Mouse (Mus musculus) limb, embryonic 10.5 days (tissue): ENCODE data around the gene Nudt1. TPM values are rescaled to one million over a fixed set of nuclear protein-coding genes. Genes with fewer than 3 reads are reported as not detected.

ENCODE experiments used
- DNase-seq: peaks from one replicate; pipeline ENCODE4 v3.0.0-alpha.2; 2017; ENCODE audit warnings: low spot score
- H3K27ac ChIP-seq: fragments of 300-500 bp; sonication (generic); 2 replicates; pipeline ENCODE4 v1.5.1; 2016; ENCODE audit warnings: mild to moderate bottlenecking
- H3K27me3 ChIP-seq: fragments of 300-500 bp; sonication (generic); 2 replicates; pipeline ENCODE4 v1.6.1; 2016; ENCODE audit warnings: low read depth, mild to moderate bottlenecking; ENCODE audit not compliant: poor library complexity, severe bottlenecking
- H3K36me3 ChIP-seq: fragments of 300-500 bp; sonication (generic); 2 replicates; pipeline ENCODE4 v1.6.1; 2016; ENCODE audit warnings: mild to moderate bottlenecking, moderate library complexity
- H3K4me1 ChIP-seq: fragments of 300-500 bp; sonication (generic); 2 replicates; pipeline ENCODE4 v1.6.1; 2016
- H3K4me3 ChIP-seq: fragments of 300-500 bp; sonication (generic); 2 replicates; pipeline ENCODE4 v1.5.1; 2016; ENCODE audit warnings: mild to moderate bottlenecking, moderate library complexity
- H3K9me3 ChIP-seq: fragments of 300-500 bp; sonication (generic); replicated peaks from 2 replicates; pipeline ENCODE4 v1.6.1; 2016; ENCODE audit warnings: mild to moderate bottlenecking
- WGBS: fragments of 180-500 bp; shearing (Covaris S2); methylation state at CpG from one replicate; pipeline ENCODE4 v1.1.7; 2016; 5-methylcytosine and 5-hydroxymethylcytosine counted together
- polyA plus RNA-seq: library from polyadenylated mRNA; unstranded; fragments of >200 nt; fragmentation: Nextera tagmentation; extraction: Ambion mirVana; gene quantifications from 2 replicates; pipeline ENCODE4 v1.2.1, GENCODE M21; 2016

Nudt1 gene
- polyA plus RNA-seq, 1 experiment from 2014 or later = 66.8 TPM

GRCm38 (mm10) chr5:140316716-140317115 lies 4.7 kb upstream of the Nudt1 start:
- no peak overlapping the region for H3K27ac ChIP-seq
- peaks cover 55% of the 10 kb centered on the region for H3K36me3 ChIP-seq
- no peaks in the 10 kb centered on the region for H3K9me3 ChIP-seq
- peaks cover 25% of the 10 kb centered on the region for H3K4me1 ChIP-seq
- H3K27me3 ChIP-seq = no peaks in the 10 kb centered on the region
- WGBS = 88% methylated on average over 3 of the region's 3 CpGs
- no peak overlapping the region for H3K4me3 ChIP-seq
- no peak for DNase-seq

- no peaks in the 10 kb centered on the region for H3K27me3 ChIP-seq
- peaks cover 23% of the 10 kb centered on the region for H3K4me1 ChIP-seq
- peaks cover 42% of the 10 kb centered on the region for H3K36me3 ChIP-seq
- peak overlapping the region; percentile 91 for H3K4me3 ChIP-seq
- peak overlapping the region; percentile 97 for H3K27ac ChIP-seq
- no peaks in the 10 kb centered on the region for H3K9me3 ChIP-seq
- WGBS = 4% methylated on average over 17 of the region's 17 CpGs
- no peak for DNase-seq
Measured at GRCm38 (mm10) chr5:140321756-140322575, 510 bp downstream of the Nudt1 start.

GRCm38 (mm10) chr5:140324058-140324457 lies 2.6 kb downstream of the Nudt1 start:
- Histone ChIP-seq H3K4me1 (peaks cover 22% of the 10 kb centered on the region), H3K27me3 (no peaks in the 10 kb centered on the region), H3K36me3 (peaks cover 48% of the 10 kb centered on the region), H3K27ac (no peak overlapping the region), H3K9me3 (no peaks in the 10 kb centered on the region), H3K4me3 (no peak overlapping the region)
- 87% methylated on average over 5 of the region's 5 CpGs for WGBS
- DNase-seq = no peak

DNA sequence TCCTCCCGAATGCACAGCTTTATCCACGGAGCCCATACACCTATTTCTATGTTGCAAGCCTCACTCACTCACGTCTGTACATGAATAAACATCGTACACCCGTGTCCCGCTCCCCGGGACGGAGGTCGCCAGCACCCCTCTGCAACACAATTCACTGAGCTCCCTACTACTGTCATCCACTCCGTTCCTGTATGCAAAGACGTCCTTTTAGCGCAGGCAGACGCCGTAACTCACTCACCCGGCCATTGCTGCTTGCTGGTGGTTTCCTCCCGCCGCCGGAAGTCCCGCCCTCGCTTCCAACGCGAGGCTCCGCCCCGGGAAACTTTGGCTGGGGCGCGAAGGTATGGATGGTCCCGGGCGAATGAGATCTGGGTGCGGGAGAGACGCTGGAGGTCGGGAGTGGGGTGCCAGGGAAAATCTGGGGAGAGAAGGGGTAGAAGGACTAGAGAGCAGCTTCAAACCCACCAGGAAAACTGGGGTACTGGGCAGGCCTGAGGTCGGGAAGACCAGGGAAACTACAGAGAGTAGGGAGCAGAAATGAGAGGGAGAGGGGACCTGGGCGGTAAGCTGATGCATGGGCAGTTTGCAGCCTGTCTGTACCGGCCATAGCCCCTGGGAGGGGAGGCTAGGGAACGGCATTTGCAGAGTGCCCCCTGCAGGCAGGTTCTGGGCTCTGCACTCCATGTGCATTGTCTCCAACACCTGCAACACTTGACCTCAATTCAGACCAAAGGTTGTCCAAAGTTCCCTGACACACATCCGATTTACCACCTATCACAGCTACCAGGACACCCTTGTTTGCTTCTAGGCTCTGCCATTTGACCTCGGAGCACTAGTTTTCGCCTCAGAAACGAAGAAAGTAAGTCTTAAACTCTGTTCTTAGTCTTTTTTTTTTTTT lies 10.4 kb downstream of the Nudt1 start, which contains the start of gene Mrm2:
Gene Mrm2, minus strand, starts transcription at position 284 of the 898 bp plus-strand sequence.
- Histone ChIP-seq H3K9me3 (no peaks in the 10 kb centered on the region), H3K4me1 (peaks cover 18% of the 10 kb centered on the region), H3K27ac (peak within 1 kb of the TSS; percentile 92), H3K27me3 (no peaks in the 10 kb centered on the region), H3K36me3 (peaks cover 50% of the 10 kb centered on the region), H3K4me3 (peak within 1 kb of the TSS; percentile 75)
- DNase-seq = peak; percentile 93
- under 1% methylated on average over 39 of the region's 39 CpGs for WGBS

GRCm38 (mm10) chr5:140332519-140332918 lies 11.1 kb downstream of the Nudt1 start:
- peak overlapping the region; percentile 92; the same call in 1 of the 2 replicates for H3K27ac ChIP-seq
- 59% methylated on average over 4 of the region's 4 CpGs for WGBS
- DNase-seq = no peak

GRCm38 (mm10) chr5:140333631-140334030 lies 12.2 kb downstream of the Nudt1 start:
- Histone ChIP-seq H3K9me3 (no peaks in the 10 kb centered on the region), H3K4me3 (no peak overlapping the region), H3K4me1 (peaks cover 18% of the 10 kb centered on the region), H3K36me3 (peaks cover 49% of the 10 kb centered on the region), H3K27ac (no peak overlapping the region), H3K27me3 (no peaks in the 10 kb centered on the region)
- DNase-seq = no peak
- WGBS = 38% methylated on average over 2 of the region's 2 CpGs

More at GRCm38 (mm10) chr5:140332519-140332918, 11.1 kb downstream of the Nudt1 start:
- peaks cover 18% of the 10 kb centered on the region for H3K4me1 ChIP-seq
- H3K9me3 ChIP-seq = no peaks in the 10 kb centered on the region
- peak overlapping the region; percentile 75 for H3K4me3 ChIP-seq
- no peaks in the 10 kb centered on the region for H3K27me3 ChIP-seq
- H3K36me3 ChIP-seq = peaks cover 49% of the 10 kb centered on the region

- H3K9me3 ChIP-seq = no peaks in the 10 kb centered on the region
- no peaks in the 10 kb centered on the region for H3K27me3 ChIP-seq
- no peak overlapping the region for H3K4me3 ChIP-seq
- no peak overlapping the region for H3K27ac ChIP-seq
- peaks cover 14% of the 10 kb centered on the region; the same call in 1 of the 2 replicates for H3K4me1 ChIP-seq
- H3K36me3 ChIP-seq = peaks cover 61% of the 10 kb centered on the region
- peak; percentile 39 for DNase-seq
- 80% methylated on average over 1 of the region's 1 CpGs for WGBS
Measured at GRCm38 (mm10) chr5:140336680-140337079, 15.2 kb downstream of the Nudt1 start.

DNA sequence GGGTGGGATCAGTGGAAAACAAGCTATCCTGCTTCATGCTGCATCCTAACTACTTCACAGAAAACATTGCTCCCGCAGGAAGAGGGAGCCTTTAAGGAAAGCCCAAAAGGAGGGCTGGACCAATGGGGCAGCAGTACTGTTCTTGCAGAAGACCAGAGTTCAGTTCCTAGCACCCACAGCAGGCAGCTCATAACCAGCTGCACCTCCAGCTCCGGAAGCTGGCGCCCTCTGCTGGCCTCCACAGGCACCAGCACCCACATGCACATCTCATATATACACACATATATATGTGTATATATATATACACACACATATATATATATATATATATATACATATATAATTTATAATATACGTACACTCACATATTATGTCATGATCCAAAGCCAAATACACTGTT lies 17.3 kb downstream of the Nudt1 start:
- no peaks in the 10 kb centered on the region for H3K27me3 ChIP-seq
- H3K36me3 ChIP-seq = peaks cover 77% of the 10 kb centered on the region
- no peak for DNase-seq
- H3K27ac ChIP-seq = no peak overlapping the region
- 0 out of 2 replicates have a peak, but pooled peaks cover 4% of the 10 kb centered on the region for H3K4me1 ChIP-seq
- WGBS = 95% methylated on average over 4 of the region's 4 CpGs
- no peak overlapping the region for H3K4me3 ChIP-seq
- no peaks in the 10 kb centered on the region for H3K9me3 ChIP-seq

DNA sequence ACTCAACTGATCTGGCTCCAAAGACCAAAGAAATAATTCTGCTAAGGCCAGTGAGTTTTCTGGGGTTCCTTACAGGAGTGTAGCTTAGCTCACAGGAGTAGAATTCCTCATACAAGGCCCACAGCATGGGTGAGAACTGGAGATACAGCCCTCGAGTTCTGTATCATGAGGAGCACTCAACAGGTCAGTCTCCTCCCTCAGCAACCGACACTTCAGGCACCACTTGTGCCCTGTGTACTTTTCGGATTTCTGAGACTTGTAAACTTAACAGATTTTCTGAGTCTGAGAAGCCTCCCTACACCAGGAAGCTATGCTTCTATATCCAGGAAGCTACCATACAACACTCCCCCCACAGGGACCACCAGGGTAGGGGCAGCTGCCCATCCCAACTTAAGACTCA lies 18.4 kb downstream of the Nudt1 start:
- Histone ChIP-seq H3K4me1 (0 out of 2 replicates have a peak, but pooled peaks cover 4% of the 10 kb centered on the region), H3K27ac (no peak overlapping the region), H3K4me3 (no peak overlapping the region), H3K27me3 (no peaks in the 10 kb centered on the region), H3K9me3 (no peaks in the 10 kb centered on the region), H3K36me3 (peaks cover 88% of the 10 kb centered on the region)
- 90% methylated on average over 3 of the region's 3 CpGs for WGBS
- no peak for DNase-seq

DNA sequence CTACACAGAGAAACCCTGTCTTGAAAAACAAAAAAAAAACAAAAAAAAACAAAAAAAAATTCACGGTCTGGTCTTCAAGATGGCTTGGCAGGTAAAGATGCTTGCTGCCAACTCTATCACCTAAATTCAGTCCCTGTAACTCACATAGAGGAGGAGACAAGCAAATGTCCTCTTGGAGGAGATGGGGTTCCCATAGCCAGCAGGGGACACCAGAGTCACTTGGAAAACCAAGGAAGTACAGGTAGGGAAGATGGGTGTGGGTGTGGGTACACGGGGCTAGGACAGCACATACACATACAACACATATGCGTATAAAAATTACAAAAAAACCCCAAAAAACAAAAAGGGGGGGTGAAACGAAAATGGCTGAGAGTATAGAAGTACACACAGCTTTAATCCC lies 21.4 kb downstream of the Nudt1 start:
- no peak for DNase-seq
- H3K9me3 ChIP-seq = no peaks in the 10 kb centered on the region
- H3K27ac ChIP-seq = no peak overlapping the region
- H3K4me1 ChIP-seq = 0 out of 2 replicates have a peak, but pooled peaks cover 7% of the 10 kb centered on the region
- H3K4me3 ChIP-seq = no peak overlapping the region
- H3K27me3 ChIP-seq = no peaks in the 10 kb centered on the region
- WGBS = 94% methylated on average over 4 of the region's 4 CpGs
- H3K36me3 ChIP-seq = peaks cover 95% of the 10 kb centered on the region

- Histone ChIP-seq H3K27ac (no peak overlapping the region), H3K9me3 (no peaks in the 10 kb centered on the region), H3K27me3 (no peaks in the 10 kb centered on the region), H3K36me3 (peaks cover 85% of the 10 kb centered on the region), H3K4me3 (no peak overlapping the region), H3K4me1 (0 out of 2 replicates have a peak, but pooled peaks cover 5% of the 10 kb centered on the region)
- no peak for DNase-seq
- 92% methylated on average over 4 of the region's 4 CpGs for WGBS
Measured at GRCm38 (mm10) chr5:140345244-140345643, 23.8 kb downstream of the Nudt1 start.

GRCm38 (mm10) chr5:140346050-140346449 lies 24.6 kb downstream of the Nudt1 start:
- Histone ChIP-seq H3K9me3 (no peaks in the 10 kb centered on the region), H3K4me3 (no peak overlapping the region), H3K4me1 (0 out of 2 replicates have a peak, but pooled peaks cover 3% of the 10 kb centered on the region), H3K27ac (no peak overlapping the region), H3K27me3 (no peaks in the 10 kb centered on the region), H3K36me3 (peaks cover 84% of the 10 kb centered on the region)
- WGBS = 92% methylated on average over 1 of the region's 1 CpGs
- DNase-seq = no peak
